Mouse (Mus musculus): ENCODE data around the gene Cacna1e. TPM values are rescaled to one million over a fixed set of nuclear protein-coding genes. Genes with fewer than 3 reads are reported as not detected.
A peak's percentile ranks its signal among the peaks of the same experiment; 100 is the strongest.

Cacna1e gene
- polyA plus RNA-seq, 1 experiment from 2014 or later: 0.20 TPM

DNA sequence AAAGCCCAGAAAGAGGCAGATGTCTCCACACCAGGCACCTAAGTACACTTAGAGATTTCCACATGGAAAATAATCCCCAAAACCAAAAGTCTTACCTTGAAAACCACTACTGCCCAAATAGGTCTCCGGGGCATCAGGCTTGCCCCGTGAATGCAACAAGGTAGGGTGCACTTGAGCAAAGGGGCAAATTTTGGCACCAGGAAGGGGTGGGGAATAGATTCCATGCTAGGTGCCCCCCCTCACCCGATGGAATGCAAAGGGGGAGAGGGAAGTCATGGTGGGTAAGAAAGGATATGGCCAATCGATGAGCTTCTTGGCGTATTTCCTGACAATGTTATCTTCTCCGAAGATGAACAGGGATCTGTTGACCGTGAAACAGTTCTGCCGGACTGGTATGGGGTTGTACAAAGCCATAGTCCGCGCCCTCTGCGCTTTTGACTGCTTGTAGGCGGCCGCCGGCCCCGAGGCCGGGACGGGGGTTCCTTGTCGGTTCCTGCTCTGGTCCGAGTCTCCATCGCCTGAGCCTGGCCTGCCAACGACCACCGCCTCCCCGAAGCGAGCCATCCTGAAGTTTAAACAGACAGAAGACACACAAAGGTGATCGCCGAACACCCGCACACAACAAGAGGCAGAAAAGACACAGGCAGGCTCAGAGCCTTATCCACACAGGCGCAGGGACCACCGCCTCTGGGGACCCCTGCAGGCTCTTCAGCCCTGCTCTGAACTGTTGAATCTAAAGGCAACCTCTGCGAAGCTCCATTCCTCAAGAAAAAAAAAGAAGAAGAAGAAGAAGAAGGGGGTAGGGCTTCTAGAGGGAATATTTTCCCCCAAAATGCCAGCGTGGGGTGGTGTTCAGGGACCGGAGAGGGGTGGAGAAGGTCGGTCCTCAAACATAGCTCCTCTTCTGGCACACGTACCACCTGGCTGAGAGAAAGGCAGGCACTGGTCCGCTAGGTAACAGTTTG, 158.7 kb downstream of the Cacna1e start:
- Histone ChIP-seq H3K4me2 (ENCODE audit: low read depth, low read length) (peak overlapping the region; percentile 44; the same call in 1 of the 2 replicates), H3K27me3 (ENCODE audit: insufficient read depth, low read length) (peaks cover 64% of the 10 kb centered on the region), H3K4me3 (ENCODE audit: low read depth, low read length) (peak overlapping the region; percentile 10; the same call in 1 of the 2 replicates), H3K9me3 (ENCODE audit: low read length) (no peaks in the 10 kb centered on the region), H3K4me1 (ENCODE audit: insufficient read depth) (no peaks in the 10 kb centered on the region), H3K36me3 (replicated peaks; ENCODE audit: insufficient read depth, low read length) (no peaks in the 10 kb centered on the region), H3K27ac (ENCODE audit: low read depth) (no peak overlapping the region), H3K9ac (replicated peaks) (no peak overlapping the region)
- DNase-seq (no peak), ATAC-seq (no peak)
- TF ChIP-seq EP300 (IDR thresholded peaks at IDR 0.05; ENCODE audit: low read depth) (no peak), CTCF (IDR thresholded peaks at IDR 0.05; ENCODE audit: low read depth) (no peak)
- WGBS (ENCODE audit: insufficient replicate concordance): 31% methylated on average over 35 of the region's 35 CpGs

DNA sequence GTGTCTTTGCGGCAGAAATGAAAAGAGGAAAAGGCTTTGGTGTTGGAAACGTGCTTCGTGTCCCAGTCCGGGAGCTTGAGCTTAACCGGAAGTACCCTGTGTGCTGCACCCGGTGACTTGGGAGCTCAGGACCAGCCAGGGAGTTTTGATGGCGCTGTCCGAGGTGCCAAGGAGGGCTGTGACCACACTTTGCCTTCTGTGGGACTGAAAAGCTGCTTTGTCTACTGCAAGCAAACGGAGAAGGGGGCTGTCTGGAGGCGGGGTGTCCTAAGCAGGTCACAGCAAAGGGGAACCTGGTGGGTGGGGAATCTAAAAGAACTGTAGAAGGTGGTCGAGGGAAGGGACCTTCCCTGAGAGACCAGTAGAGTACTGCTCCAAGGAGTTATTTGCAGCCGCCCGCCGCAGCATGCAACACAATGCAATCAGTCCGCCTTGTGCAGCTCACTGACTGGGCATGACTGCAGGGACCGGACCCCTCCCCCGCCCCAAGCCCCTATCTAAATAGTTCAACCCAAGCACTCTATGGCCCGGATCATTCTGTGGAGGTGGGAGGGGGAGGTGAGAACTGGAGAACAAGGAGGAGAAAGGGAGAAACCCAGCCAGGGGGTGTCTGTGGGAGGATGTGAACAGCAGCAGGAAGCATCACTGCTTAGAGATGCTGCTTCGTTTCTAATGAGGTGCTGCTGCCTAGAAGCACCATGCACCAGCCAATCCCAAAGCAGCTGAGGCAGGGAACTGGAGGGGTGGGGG, 160.6 kb downstream of the Cacna1e start:
- DNase-seq: no peak
- Histone ChIP-seq H3K36me3 (replicated peaks; ENCODE audit: insufficient read depth, low read length) (no peaks in the 10 kb centered on the region), H3K9me3 (ENCODE audit: low read length) (no peaks in the 10 kb centered on the region), H3K4me3 (ENCODE audit: low read depth, low read length) (no peak overlapping the region), H3K4me2 (ENCODE audit: low read depth, low read length) (no peak overlapping the region), H3K27me3 (ENCODE audit: insufficient read depth, low read length) (peaks cover 58% of the 10 kb centered on the region), H3K9ac (replicated peaks) (no peak overlapping the region), H3K4me1 (ENCODE audit: insufficient read depth) (no peaks in the 10 kb centered on the region), H3K27ac (ENCODE audit: low read depth) (no peak overlapping the region)
- ATAC-seq: no peak
- 7% methylated on average over 19 of the region's 19 CpGs for WGBS (ENCODE audit: insufficient replicate concordance)
- TF ChIP-seq CTCF (IDR thresholded peaks at IDR 0.05; ENCODE audit: low read depth) (no peak), EP300 (IDR thresholded peaks at IDR 0.05; ENCODE audit: low read depth) (no peak)

DNA sequence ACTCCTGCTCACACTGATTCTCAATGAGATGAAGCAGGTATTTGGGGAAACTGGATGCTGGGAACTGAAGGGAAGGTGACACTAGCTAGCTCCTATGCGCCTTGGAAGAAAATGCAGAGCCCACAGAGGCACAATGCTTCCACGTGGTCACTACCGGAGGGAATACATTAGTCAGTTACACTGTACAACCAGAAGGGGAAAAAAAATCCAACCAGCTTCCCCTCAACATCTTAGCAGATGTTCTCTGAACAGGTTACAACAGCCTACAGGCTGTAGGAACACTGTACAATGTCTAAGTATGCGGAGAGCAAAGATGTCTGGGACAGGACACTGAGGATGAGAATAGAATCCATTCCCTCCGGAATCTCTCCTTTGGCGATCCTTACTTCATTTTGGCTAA, 161.2 kb downstream of the Cacna1e start:
- H3K27me3 ChIP-seq (ENCODE audit: insufficient read depth, low read length): peaks cover 52% of the 10 kb centered on the region
- ATAC-seq (no peak), DNase-seq (no peak)
- TF ChIP-seq EP300 (IDR thresholded peaks at IDR 0.05; ENCODE audit: low read depth) (no peak), CTCF (IDR thresholded peaks at IDR 0.05; ENCODE audit: low read depth) (no peak)
- no peaks in the 10 kb centered on the region for H3K4me1 ChIP-seq (ENCODE audit: insufficient read depth)
- no peaks in the 10 kb centered on the region for H3K36me3 ChIP-seq (replicated peaks; ENCODE audit: insufficient read depth, low read length)
- no peak overlapping the region for H3K27ac ChIP-seq (ENCODE audit: low read depth)
- no peak overlapping the region for H3K9ac ChIP-seq (replicated peaks)
- WGBS (ENCODE audit: insufficient replicate concordance): 35% methylated on average over 6 of the region's 6 CpGs
- no peak overlapping the region for H3K4me2 ChIP-seq (ENCODE audit: low read depth, low read length)
- no peak overlapping the region for H3K4me3 ChIP-seq (ENCODE audit: low read depth, low read length)
- no peaks in the 10 kb centered on the region for H3K9me3 ChIP-seq (ENCODE audit: low read length)

DNA sequence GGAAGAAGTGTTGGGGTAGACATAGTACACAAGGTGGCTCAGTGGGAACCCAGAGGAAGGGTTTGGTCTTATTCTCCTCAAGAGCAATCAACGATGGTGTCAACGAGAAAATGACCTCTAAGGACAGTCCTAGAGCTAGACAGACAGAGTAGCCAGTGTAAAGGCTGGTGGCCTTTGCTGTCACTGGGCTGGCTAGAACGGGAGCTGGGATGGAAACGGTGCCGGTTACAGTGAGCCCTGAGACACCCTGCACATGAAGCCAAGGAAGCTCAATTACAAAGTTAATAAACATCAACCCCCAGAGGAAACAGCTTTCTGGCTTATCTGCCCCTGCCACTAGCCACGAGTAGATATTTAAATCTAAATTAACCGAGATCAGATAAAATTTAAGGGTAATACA, 168.7 kb downstream of the Cacna1e start:
- Histone ChIP-seq H3K4me1 (ENCODE audit: insufficient read depth) (no peaks in the 10 kb centered on the region), H3K36me3 (replicated peaks; ENCODE audit: insufficient read depth, low read length) (no peaks in the 10 kb centered on the region), H3K9ac (replicated peaks) (no peak overlapping the region), H3K27me3 (ENCODE audit: insufficient read depth, low read length) (no peaks in the 10 kb centered on the region), H3K4me2 (ENCODE audit: low read depth, low read length) (no peak overlapping the region), H3K4me3 (ENCODE audit: low read depth, low read length) (no peak overlapping the region), H3K9me3 (ENCODE audit: low read length) (no peaks in the 10 kb centered on the region), H3K27ac (ENCODE audit: low read depth) (no peak overlapping the region)
- ATAC-seq (no peak), DNase-seq (no peak)
- 70% methylated on average over 7 of the region's 7 CpGs for WGBS (ENCODE audit: insufficient replicate concordance)
- TF ChIP-seq CTCF (IDR thresholded peaks at IDR 0.05; ENCODE audit: low read depth) (no peak), EP300 (IDR thresholded peaks at IDR 0.05; ENCODE audit: low read depth) (no peak)

DNA sequence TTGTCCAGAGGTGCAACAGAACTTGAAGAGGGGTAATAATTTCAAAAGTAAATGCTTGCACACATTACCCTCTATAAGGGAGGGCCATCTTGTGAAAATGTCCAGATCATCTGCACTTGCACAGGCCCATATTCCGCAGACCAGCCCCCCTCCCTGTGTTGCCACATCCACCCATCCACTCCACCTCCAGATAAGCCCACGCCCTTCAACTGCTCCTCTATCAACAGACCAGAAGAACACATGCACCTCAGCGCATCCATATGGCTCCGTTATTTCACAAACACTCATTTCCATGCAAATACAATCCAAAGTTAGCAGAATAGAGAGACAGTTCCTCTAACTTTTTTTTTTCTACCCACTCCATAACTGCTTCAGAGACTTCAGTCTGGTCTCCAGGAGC, 171.6 kb downstream of the Cacna1e start:
- Histone ChIP-seq H3K4me3 (ENCODE audit: low read depth, low read length) (no peak overlapping the region), H3K27ac (ENCODE audit: low read depth) (no peak overlapping the region), H3K9ac (replicated peaks) (no peak overlapping the region), H3K27me3 (ENCODE audit: insufficient read depth, low read length) (no peaks in the 10 kb centered on the region), H3K4me2 (ENCODE audit: low read depth, low read length) (no peak overlapping the region), H3K36me3 (replicated peaks; ENCODE audit: insufficient read depth, low read length) (no peaks in the 10 kb centered on the region), H3K4me1 (ENCODE audit: insufficient read depth) (no peaks in the 10 kb centered on the region), H3K9me3 (ENCODE audit: low read length) (no peaks in the 10 kb centered on the region)
- 73% methylated on average over 4 of the region's 4 CpGs for WGBS (ENCODE audit: insufficient replicate concordance)
- TF ChIP-seq CTCF (IDR thresholded peaks at IDR 0.05; ENCODE audit: low read depth): no peak
- TF ChIP-seq EP300 (IDR thresholded peaks at IDR 0.05; ENCODE audit: low read depth): no peak
- ATAC-seq (peak; percentile 47; the same call in 1 of the 2 replicates), DNase-seq (no peak)
